Mouse (Mus musculus) right cerebral cortex, postnatal 25 days (tissue): Measurements from ENCODE around the gene Prdm11.

Experiments used
- DNase-seq: peaks from one replicate; pipeline ENCODE4 v3.0.0; 2022

Gene Prdm11

DNA sequence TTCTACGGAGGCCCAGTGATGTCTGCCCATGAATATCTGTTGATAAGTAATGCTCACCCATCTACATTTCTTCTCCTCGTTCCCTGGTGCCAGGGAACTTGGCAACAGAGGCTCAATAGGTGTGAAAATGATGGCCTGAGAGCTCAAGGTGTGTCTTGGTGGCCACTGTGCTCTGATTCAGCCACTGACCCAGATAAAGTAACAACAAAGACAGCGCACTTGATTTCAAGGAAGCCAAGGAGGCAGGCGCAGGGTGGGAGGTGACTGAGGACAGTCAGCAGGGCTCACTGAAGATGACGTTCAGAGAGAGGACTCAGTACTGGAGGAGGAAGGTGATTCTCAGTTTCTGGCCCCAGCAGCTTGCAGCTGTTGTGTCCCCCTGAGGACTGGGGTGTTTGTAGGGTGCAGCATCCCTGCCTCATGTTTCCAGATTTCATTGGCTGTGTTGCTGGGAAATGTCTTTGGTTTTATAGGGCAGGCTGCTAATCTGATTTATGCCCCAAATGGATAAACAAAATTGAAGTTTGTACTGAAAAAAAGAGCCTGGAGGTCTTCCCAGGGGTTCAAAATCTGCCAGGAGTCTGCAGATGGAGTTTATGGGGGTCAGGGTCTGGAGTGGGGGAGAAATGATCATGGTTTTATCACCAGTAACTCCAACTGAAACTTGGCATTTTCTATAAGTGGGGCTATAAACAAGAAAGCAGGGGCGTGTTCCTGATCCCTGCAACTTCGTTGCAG is 128.4 kb downstream of the Prdm11 start:
- no peak for DNase-seq

DNA sequence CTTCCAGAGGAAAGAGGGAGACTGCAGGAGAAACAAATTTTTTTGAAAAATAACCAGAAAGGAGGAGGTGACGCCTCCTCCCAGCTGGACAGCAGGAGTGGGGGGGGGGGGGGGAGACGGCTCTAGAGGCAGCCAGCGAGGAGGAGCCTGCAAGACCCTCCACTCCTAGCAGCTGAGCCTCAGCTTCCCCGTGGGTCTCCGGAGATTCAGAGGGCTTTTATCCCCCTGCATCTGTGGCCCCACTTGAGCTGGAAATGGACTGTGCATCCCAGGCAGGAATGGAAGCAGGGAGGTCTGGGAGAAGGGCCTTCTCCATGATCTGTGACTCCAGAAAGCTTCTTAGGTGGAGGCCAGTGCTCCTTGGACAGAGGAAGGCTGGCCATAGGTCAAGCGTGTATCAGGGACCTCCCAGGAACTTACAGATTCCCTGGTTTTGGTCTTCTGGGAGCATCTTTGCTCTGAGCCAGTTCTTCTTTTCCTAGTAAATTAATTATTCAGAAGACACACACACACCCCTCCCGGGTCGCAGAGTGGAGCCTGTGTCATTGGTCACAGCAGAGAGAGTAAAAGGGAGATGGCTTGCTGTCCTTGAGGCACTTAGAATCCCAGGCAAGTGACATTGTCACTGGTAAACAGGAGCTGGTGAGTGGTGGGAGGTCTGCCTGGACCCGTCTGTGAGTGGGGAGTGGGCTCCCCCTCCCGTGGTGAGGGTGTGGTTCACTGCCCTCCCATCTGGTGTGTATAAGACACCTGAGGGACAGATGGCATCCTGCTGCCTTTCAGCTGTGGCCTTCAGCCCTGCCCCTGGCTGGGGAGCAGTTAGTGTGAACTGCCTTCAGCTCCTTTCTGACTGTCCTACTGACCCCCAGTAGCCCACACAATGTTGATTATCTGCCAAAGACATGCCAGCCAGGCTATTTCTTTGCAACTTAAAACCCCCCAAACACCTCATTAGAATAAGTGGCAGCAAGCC is 130.0 kb downstream of the Prdm11 start:
- DNase-seq, result no peak
